In genomic region chrX:77795858-77796174, GRCm38 (mm10) we compare ENCODE assay signal across 1 mouse cellular context.
A peak's percentile ranks its signal among the peaks of the same experiment; 100 is the strongest.
TF ChIP-seq lines count a peak whose summit lies in the region.

No protein-coding gene starts in this region.

TF ChIP-seq in CH12.LX, 34 proteins besides CTCF, POLR2A, EP300 and RAD21 (continued from another document):
- TF ChIP-seq TCF12 (IDR thresholded peaks at IDR 0.05; ENCODE audit: low read depth, low read length) (no peak), SIN3A (IDR thresholded peaks at IDR 0.05; ENCODE audit: low read length) (peak; percentile 30; the same call in 1 of the 2 replicates), NELFE (IDR thresholded peaks at IDR 0.05; ENCODE audit: low read depth, low read length) (peak; percentile 72), JUND (conservative IDR thresholded peaks at IDR 0.05; ENCODE audit: low read depth, low read length) (no peak), NRF1 (IDR thresholded peaks at IDR 0.05; ENCODE audit: low read depth, low read length) (no peak), UBTF (IDR thresholded peaks at IDR 0.05; ENCODE audit: low read depth, low read length) (no peak), BHLHE40 (IDR thresholded peaks at IDR 0.05; ENCODE audit: low read depth, low read length) (peak; percentile 15; the same call in 1 of the 2 replicates), MAZ (IDR thresholded peaks at IDR 0.05; ENCODE audit: low read depth, low read length) (0 out of 2 replicates have a peak, but pooled peaks have one; percentile 20)
TF ChIP-seq in CH12.LX: peak in this region for 5.
